Mouse (Mus musculus): Measurements from ENCODE around the gene Zfyve1. TPM values are rescaled to one million over a fixed set of nuclear protein-coding genes. Genes with fewer than 3 reads are reported as not detected.

Zfyve1 gene
- polyA plus RNA-seq, 1 experiment from 2014 or later = 27.3 TPM

DNA sequence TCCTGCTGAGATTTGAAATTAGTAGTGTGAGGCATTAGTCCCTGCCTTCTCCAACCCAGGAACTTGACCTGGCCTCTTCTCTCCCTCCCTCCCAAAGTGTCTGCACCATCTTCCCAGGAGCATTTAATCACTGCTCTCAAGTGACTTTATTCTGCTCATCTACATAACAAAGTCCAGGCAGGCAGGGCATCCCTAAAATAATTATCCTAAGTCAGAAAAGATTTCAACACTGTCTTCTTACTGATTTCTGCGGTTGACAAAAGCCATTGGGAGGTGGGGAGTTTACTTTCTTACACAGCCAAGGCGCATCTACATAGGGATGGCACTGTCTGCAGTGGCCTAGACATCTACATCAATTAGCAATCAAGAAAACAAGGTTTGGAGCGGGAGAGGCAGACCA, 27.2 kb downstream of the Zfyve1 start:
- Histone ChIP-seq H3K4me3 (ENCODE audit: low read depth, low read length) (no peak overlapping the region), H3K27me3 (ENCODE audit: control insufficient read depth, insufficient read depth, low read depth, low read length) (no peaks in the 10 kb centered on the region), H3K4me2 (ENCODE audit: low read length) (no peak overlapping the region), H3K4me1 (ENCODE audit: control insufficient read depth, insufficient read depth, low read length) (no peaks in the 10 kb centered on the region), H3K36me3 (ENCODE audit: control insufficient read depth, insufficient read depth, low read length) (peaks cover 34% of the 10 kb centered on the region), H3K9me3 (replicated peaks; ENCODE audit: control insufficient read depth, low read length, poor library complexity, severe bottlenecking) (no peaks in the 10 kb centered on the region), H3K27ac (ENCODE audit: low read length) (no peak overlapping the region), H3K9ac (ENCODE audit: low read depth, low read length) (no peak overlapping the region)
- WGBS = 80% methylated on average over 3 of the region's 3 CpGs
- no peak for ATAC-seq

DNA sequence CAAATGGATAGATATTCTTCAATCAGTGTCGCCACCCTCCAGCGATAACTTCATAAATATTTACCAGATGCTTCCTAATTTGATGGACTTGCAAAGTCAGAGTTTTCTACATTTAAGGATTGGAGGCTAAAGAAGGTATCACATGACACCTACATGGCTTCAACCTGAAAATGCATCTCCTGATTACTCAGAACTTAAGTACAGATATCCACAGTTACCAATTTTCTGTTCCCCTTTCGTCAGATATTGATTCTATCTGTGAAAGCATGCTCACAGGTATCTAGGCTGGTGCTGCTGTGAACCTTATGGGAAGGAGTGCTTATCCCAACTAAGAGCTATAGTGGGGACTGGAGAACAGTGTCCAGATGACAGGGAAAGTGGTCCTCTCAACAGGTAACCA, 34.4 kb downstream of the Zfyve1 start:
- H3K27ac ChIP-seq (ENCODE audit: low read length) = peak overlapping the region; percentile 52; the same call in 1 of the 2 replicates
- H3K27me3 ChIP-seq (ENCODE audit: control insufficient read depth, insufficient read depth, low read depth, low read length) = no peaks in the 10 kb centered on the region
- no peak overlapping the region for H3K4me3 ChIP-seq (ENCODE audit: low read depth, low read length)
- peaks cover 10% of the 10 kb centered on the region for H3K4me1 ChIP-seq (ENCODE audit: control insufficient read depth, insufficient read depth, low read length)
- H3K9me3 ChIP-seq (replicated peaks; ENCODE audit: control insufficient read depth, low read length, poor library complexity, severe bottlenecking) = no peaks in the 10 kb centered on the region
- peaks cover 26% of the 10 kb centered on the region for H3K36me3 ChIP-seq (ENCODE audit: control insufficient read depth, insufficient read depth, low read length)
- whole genome bisulfite sequencing = 82% methylated on average over 3 of the region's 3 CpGs
- no peak overlapping the region for H3K4me2 ChIP-seq (ENCODE audit: low read length)
- no peak for ATAC-seq
- no peak overlapping the region for H3K9ac ChIP-seq (ENCODE audit: low read depth, low read length)

DNA sequence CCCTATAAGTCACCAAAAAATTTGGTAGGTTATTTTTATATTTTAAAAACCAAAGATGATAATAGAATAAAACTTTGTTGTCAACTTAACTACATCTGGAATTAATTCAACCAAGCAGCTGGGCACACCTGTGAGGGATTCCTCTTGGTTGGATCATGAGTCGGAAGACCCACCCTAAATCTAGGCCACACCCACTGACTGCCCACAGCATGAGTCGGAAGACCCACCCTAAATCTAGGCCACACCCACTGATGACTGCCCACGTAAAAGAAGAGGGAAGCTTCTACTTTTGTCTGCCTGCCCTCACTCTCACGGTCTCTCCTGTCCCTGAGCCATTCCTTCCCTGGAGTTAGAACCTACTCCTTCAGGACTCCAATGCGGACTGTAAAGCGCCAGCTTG, 36.8 kb downstream of the Zfyve1 start:
- WGBS = 76% methylated on average over 6 of the region's 6 CpGs
- Histone ChIP-seq H3K9me3 (replicated peaks; ENCODE audit: control insufficient read depth, low read length, poor library complexity, severe bottlenecking) (no peaks in the 10 kb centered on the region), H3K4me2 (ENCODE audit: low read length) (no peak overlapping the region), H3K36me3 (ENCODE audit: control insufficient read depth, insufficient read depth, low read length) (peaks cover 37% of the 10 kb centered on the region), H3K4me1 (ENCODE audit: control insufficient read depth, insufficient read depth, low read length) (peaks cover 10% of the 10 kb centered on the region), H3K27ac (ENCODE audit: low read length) (no peak overlapping the region), H3K4me3 (ENCODE audit: low read depth, low read length) (no peak overlapping the region), H3K27me3 (ENCODE audit: control insufficient read depth, insufficient read depth, low read depth, low read length) (no peaks in the 10 kb centered on the region), H3K9ac (ENCODE audit: low read depth, low read length) (no peak overlapping the region)
- ATAC-seq = no peak

DNA sequence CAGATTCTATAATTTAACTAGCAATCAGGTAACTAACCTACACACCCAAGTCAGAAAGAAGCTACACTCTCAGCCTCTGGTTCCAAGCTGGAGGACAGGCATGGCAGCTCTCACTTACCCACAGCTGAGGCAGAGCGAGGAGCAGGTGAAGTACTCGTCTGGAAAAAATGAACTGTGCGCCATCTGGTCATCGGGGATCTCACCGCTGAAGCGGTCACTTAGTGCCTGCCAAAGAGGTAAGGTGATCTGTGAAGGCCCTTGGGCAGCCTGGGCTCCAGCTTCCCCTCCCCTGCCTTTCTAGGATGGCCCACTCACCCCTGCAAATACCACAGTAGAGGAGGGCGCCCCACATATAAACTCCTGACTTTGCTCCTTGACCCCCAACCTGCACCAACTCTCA, 38.5 kb downstream of the Zfyve1 start:
- Histone ChIP-seq H3K4me1 (ENCODE audit: control insufficient read depth, insufficient read depth, low read length) (peaks cover 10% of the 10 kb centered on the region), H3K27ac (ENCODE audit: low read length) (no peak overlapping the region), H3K36me3 (ENCODE audit: control insufficient read depth, insufficient read depth, low read length) (peaks cover 40% of the 10 kb centered on the region), H3K4me3 (ENCODE audit: low read depth, low read length) (no peak overlapping the region), H3K9me3 (replicated peaks; ENCODE audit: control insufficient read depth, low read length, poor library complexity, severe bottlenecking) (no peaks in the 10 kb centered on the region), H3K4me2 (ENCODE audit: low read length) (no peak overlapping the region), H3K27me3 (ENCODE audit: control insufficient read depth, insufficient read depth, low read depth, low read length) (no peaks in the 10 kb centered on the region), H3K9ac (ENCODE audit: low read depth, low read length) (no peak overlapping the region)
- WGBS = 97% methylated on average over 7 of the region's 7 CpGs
- no peak for ATAC-seq

DNA sequence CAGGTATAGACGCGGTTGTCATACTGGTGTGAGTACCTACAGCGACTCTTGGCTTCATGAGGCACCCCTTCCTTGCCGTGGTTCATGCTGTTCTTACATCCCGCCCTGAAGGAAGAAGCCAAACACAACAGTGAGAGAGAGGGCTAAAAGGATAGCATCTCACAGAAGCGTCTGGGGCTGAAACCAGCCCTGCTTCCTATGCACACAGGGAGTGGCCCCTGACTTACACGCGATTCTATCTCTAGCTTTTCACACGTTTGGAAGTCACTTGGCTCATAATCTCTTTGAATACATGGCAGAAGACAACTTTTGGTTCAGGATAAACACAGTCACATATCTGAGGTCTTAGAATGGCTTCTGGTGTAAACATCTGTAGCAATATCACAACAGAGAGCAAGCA, 41.4 kb downstream of the Zfyve1 start:
- no peak for ATAC-seq
- H3K9me3 ChIP-seq (replicated peaks; ENCODE audit: control insufficient read depth, low read length, poor library complexity, severe bottlenecking) = no peaks in the 10 kb centered on the region
- H3K27ac ChIP-seq (ENCODE audit: low read length) = no peak overlapping the region
- H3K36me3 ChIP-seq (ENCODE audit: control insufficient read depth, insufficient read depth, low read length) = peaks cover 55% of the 10 kb centered on the region
- no peaks in the 10 kb centered on the region for H3K27me3 ChIP-seq (ENCODE audit: control insufficient read depth, insufficient read depth, low read depth, low read length)
- H3K4me3 ChIP-seq (ENCODE audit: low read depth, low read length) = no peak overlapping the region
- 64% methylated on average over 9 of the region's 9 CpGs for WGBS
- no peaks in the 10 kb centered on the region for H3K4me1 ChIP-seq (ENCODE audit: control insufficient read depth, insufficient read depth, low read length)
- H3K9ac ChIP-seq (ENCODE audit: low read depth, low read length) = no peak overlapping the region
- H3K4me2 ChIP-seq (ENCODE audit: low read length) = no peak overlapping the region

DNA sequence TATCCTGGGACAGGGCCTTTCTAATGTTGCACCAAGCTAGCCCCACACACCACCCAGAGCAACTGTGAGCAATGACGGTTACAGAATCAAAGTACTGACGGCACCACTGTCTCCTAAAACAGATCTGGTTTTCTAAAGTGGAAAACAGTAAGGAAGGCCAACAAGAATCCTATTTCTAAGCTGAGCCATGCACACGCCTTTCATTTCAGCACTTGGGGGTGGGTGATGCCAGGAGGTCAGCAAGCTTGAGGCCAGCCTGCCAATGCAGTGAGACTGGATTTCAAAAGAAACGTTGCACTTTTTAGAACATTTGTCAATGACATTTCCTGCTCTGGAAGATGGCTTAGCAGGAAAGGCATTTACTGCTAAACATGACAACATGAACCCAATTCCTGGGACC, 43.2 kb downstream of the Zfyve1 start:
- WGBS = 87% methylated on average over 4 of the region's 4 CpGs
- H3K27ac ChIP-seq (ENCODE audit: low read length) = no peak overlapping the region
- H3K27me3 ChIP-seq (ENCODE audit: control insufficient read depth, insufficient read depth, low read depth, low read length) = no peaks in the 10 kb centered on the region
- H3K4me3 ChIP-seq (ENCODE audit: low read depth, low read length) = no peak overlapping the region
- no peaks in the 10 kb centered on the region for H3K4me1 ChIP-seq (ENCODE audit: control insufficient read depth, insufficient read depth, low read length)
- H3K36me3 ChIP-seq (ENCODE audit: control insufficient read depth, insufficient read depth, low read length) = peaks cover 60% of the 10 kb centered on the region
- H3K9me3 ChIP-seq (replicated peaks; ENCODE audit: control insufficient read depth, low read length, poor library complexity, severe bottlenecking) = no peaks in the 10 kb centered on the region
- no peak overlapping the region for H3K4me2 ChIP-seq (ENCODE audit: low read length)
- no peak overlapping the region for H3K9ac ChIP-seq (ENCODE audit: low read depth, low read length)
- ATAC-seq = no peak

DNA sequence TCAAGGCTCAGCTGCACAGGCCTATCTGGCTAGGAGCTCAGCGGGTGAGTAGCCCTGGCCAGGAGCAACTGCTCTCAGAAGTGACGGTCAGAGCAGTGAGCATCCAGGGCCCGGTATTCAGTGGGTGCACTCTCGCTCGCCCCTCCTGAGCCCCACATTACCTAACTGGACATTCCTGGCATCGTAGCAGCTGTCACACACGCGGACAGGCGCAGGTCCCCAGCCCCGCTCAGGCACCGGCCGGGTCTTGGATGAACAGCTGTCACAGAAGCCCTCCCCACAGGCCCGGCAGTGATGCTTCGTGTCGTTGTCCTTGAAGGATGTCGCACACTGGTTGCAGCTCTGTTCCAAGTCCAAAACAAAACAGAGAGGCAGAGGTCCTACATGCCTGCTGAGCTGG, 45.7 kb downstream of the Zfyve1 start:
- Histone ChIP-seq H3K9ac (ENCODE audit: low read depth, low read length) (no peak overlapping the region), H3K9me3 (replicated peaks; ENCODE audit: control insufficient read depth, low read length, poor library complexity, severe bottlenecking) (no peaks in the 10 kb centered on the region), H3K27me3 (ENCODE audit: control insufficient read depth, insufficient read depth, low read depth, low read length) (no peaks in the 10 kb centered on the region), H3K4me3 (ENCODE audit: low read depth, low read length) (no peak overlapping the region), H3K4me2 (ENCODE audit: low read length) (no peak overlapping the region), H3K4me1 (ENCODE audit: control insufficient read depth, insufficient read depth, low read length) (no peaks in the 10 kb centered on the region), H3K27ac (ENCODE audit: low read length) (no peak overlapping the region), H3K36me3 (ENCODE audit: control insufficient read depth, insufficient read depth, low read length) (peaks cover 50% of the 10 kb centered on the region)
- ATAC-seq = no peak
- WGBS = 89% methylated on average over 16 of the region's 16 CpGs

DNA sequence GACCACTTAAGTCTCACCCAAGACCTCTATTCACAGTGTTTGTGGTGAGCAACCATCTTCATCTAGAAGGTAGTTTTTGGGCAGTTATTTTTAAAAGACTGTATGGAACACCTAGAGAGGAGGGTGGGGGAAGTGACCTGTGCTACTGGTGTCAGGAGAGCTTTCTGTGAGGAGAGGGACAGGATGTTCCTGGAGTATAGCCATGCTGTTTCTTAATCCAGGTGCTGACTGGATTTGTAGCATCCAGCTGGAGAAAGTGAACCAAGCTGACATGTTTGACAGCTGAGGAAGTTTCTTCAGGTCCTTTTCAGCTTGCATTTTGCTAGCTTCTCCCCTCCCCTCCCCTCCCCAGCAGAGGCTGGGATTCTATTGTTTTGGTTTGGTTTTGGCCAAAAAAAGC, 52.2 kb downstream of the Zfyve1 start:
- Histone ChIP-seq H3K27ac (ENCODE audit: low read length) (no peak overlapping the region), H3K36me3 (ENCODE audit: control insufficient read depth, insufficient read depth, low read length) (peaks cover 24% of the 10 kb centered on the region), H3K4me1 (ENCODE audit: control insufficient read depth, insufficient read depth, low read length) (no peaks in the 10 kb centered on the region), H3K4me2 (ENCODE audit: low read length) (no peak overlapping the region), H3K4me3 (ENCODE audit: low read depth, low read length) (no peak overlapping the region), H3K9ac (ENCODE audit: low read depth, low read length) (no peak overlapping the region), H3K9me3 (replicated peaks; ENCODE audit: control insufficient read depth, low read length, poor library complexity, severe bottlenecking) (no peaks in the 10 kb centered on the region), H3K27me3 (ENCODE audit: control insufficient read depth, insufficient read depth, low read depth, low read length) (no peaks in the 10 kb centered on the region)
- ATAC-seq = no peak

DNA sequence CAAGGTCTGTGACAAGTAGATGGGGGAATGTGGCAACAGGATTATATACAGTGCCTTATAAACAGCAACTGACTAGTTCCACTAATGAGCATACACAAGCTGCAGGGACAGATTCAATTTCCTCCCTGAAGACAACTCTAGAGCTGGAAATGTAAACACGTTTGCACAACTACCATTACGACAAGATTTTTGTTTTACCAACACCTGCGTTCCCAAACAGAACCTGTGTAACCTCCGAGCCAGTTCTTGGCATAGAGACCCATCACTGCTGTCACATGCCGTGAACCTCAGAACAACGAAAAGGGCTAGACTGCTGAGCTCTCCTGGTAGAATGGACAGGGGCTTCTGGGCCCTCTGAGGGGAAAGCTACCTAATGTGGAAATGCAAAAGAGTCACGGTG, 53.0 kb downstream of the Zfyve1 start:
- no peak overlapping the region for H3K4me3 ChIP-seq (ENCODE audit: low read depth, low read length)
- no peaks in the 10 kb centered on the region for H3K27me3 ChIP-seq (ENCODE audit: control insufficient read depth, insufficient read depth, low read depth, low read length)
- no peak overlapping the region for H3K4me2 ChIP-seq (ENCODE audit: low read length)
- H3K9me3 ChIP-seq (replicated peaks; ENCODE audit: control insufficient read depth, low read length, poor library complexity, severe bottlenecking) = no peaks in the 10 kb centered on the region
- H3K9ac ChIP-seq (ENCODE audit: low read depth, low read length) = no peak overlapping the region
- peaks cover 31% of the 10 kb centered on the region for H3K36me3 ChIP-seq (ENCODE audit: control insufficient read depth, insufficient read depth, low read length)
- H3K4me1 ChIP-seq (ENCODE audit: control insufficient read depth, insufficient read depth, low read length) = no peaks in the 10 kb centered on the region
- 89% methylated on average over 7 of the region's 7 CpGs for WGBS
- H3K27ac ChIP-seq (ENCODE audit: low read length) = no peak overlapping the region; the same call in 1 of the 2 replicates
- no peak for ATAC-seq

DNA sequence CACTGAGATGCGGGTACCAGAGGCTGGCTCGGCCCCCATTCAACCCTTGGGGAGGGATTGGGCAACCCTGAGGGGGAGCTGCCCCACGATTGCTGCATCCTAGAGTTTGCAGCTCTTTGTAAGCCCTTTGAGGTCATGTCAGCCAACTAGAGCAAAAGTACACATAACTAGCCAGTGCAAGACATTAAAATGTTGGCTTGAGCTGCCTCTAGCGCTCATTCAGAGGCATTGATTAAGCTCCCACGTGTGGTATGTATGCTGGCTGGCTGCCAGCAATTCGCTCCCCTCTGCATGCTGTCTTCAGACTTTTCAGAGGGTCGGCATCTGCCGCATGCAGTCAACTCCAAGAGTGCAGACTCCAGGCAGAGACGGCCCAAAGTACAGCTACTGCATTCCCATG, 61.0 kb downstream of the Zfyve1 start:
- peaks cover 18% of the 10 kb centered on the region for H3K36me3 ChIP-seq (ENCODE audit: control insufficient read depth, insufficient read depth, low read length)
- H3K4me2 ChIP-seq (ENCODE audit: low read length) = no peak overlapping the region
- ATAC-seq = 0 out of 2 replicates have a peak, but pooled peaks have one; percentile 23
- peaks cover 4% of the 10 kb centered on the region for H3K4me1 ChIP-seq (ENCODE audit: control insufficient read depth, insufficient read depth, low read length)
- H3K9me3 ChIP-seq (replicated peaks; ENCODE audit: control insufficient read depth, low read length, poor library complexity, severe bottlenecking) = no peaks in the 10 kb centered on the region
- no peak overlapping the region for H3K27ac ChIP-seq (ENCODE audit: low read length)
- H3K9ac ChIP-seq (ENCODE audit: low read depth, low read length) = no peak overlapping the region
- H3K4me3 ChIP-seq (ENCODE audit: low read depth, low read length) = no peak overlapping the region
- WGBS = 39% methylated on average over 9 of the region's 9 CpGs
- H3K27me3 ChIP-seq (ENCODE audit: control insufficient read depth, insufficient read depth, low read depth, low read length) = no peaks in the 10 kb centered on the region
